Mouse (Mus musculus): ENCODE results near the gene Borcs6.

Gene Borcs6

DNA sequence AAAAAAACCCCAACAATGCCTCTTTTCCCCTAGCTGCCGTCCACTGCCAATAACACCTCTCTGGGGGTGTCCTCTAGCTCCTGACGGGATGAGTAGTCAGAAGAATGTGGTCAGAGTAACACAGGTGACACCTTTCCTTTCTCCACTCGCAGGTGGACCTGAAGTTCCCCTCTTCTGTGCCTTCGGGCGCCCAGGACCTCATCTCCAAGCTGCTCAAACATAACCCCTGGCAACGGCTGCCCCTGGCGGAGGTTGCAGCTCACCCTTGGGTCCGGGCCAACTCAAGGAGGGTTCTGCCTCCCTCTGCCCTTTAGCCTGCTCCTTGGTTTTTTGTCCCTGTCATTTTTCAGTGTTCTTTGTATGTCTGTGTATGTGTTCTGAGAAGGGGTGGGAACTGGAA, 8.8 kb upstream of the Borcs6 start:
- DNase-seq, result no peak

DNA sequence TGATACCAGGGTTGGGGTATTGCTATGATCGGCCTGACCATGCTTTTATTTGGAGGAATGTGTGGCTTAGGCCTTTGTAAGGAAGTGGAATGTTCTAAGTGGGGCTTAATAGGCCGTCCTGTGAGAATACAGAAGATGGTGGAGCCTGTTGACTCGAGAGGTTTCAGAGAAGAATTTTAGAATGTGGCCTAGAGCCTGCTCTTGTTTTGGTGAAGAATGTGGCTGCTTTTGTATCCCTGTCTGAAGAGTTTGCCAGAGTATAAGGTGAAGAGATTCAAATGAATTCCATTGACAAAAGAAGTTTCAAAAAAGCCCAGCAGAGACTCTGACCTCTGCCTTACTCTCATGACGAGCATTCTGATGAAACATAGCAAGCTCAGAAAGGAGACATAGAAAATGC, 7.7 kb upstream of the Borcs6 start:
- no peak for DNase-seq

DNA sequence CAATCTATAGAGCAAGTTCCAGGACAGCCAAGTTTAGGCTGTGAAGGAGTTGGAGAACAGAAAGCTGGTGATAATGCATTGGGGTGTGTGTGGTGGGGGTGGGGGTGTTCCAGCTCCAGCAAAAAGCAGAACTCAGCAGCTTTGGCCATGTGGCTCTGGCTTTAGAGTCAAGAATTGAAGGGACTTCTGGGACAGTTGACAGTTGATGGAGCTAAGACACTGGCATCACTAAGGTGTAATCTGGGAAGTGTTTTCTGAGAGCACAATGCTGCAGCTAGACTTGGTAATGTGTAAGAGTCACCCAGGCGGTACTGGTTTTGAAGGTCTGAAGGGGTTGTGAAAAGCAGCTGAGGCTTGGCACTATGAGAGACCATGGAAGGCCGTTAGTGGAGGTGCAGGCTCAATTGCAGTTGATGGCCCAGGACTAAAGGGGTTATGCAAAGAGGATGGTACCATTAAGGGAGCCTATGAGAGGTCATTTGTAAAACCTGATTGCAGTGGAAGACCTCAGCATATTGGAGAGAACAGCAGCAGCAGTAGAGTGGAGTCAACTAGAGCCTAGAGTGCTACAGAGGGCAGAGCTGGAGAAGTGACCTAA, 6.6 kb upstream of the Borcs6 start:
- no peak for DNase-seq

DNA sequence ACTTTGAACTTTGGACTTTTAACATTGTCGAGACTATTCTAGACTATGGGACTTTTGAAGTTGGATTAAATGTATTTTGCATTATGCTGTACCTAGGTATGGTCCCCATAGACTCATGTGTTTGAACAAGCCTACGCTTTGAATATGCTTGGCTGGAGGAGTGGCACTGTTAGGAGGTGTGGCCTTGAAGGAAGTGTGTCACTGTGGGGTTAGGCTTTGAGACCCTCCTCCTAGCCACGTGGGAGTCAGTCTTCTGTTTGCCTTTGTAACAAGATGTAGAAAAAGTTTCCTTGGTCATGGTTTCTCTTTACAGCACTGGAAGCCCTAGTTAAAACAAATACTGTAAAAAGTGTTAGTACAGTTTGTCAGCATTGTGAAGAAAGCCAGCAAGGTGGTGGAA, 5.7 kb upstream of the Borcs6 start:
- DNase-seq, result no peak

DNA sequence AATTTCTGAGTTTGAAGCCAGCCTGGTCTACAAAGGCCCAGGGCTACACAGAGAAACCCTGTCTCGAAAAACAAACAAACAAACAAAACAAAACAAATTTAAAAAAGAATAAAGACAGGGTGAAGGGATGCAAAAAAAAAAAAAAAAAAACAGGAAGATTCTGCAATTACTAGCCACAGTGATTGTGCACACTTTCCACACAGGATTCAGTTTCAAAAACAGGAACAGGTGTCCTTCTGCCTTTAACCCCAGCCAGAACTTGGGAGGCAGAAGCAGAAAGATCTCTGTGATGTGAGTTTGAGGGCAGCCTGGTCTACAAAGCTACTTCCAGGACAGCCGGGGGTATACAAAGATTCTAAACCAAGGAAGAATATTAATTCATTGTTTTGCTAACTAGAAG, 1.3 kb upstream of the Borcs6 start:
- no peak for DNase-seq

DNA sequence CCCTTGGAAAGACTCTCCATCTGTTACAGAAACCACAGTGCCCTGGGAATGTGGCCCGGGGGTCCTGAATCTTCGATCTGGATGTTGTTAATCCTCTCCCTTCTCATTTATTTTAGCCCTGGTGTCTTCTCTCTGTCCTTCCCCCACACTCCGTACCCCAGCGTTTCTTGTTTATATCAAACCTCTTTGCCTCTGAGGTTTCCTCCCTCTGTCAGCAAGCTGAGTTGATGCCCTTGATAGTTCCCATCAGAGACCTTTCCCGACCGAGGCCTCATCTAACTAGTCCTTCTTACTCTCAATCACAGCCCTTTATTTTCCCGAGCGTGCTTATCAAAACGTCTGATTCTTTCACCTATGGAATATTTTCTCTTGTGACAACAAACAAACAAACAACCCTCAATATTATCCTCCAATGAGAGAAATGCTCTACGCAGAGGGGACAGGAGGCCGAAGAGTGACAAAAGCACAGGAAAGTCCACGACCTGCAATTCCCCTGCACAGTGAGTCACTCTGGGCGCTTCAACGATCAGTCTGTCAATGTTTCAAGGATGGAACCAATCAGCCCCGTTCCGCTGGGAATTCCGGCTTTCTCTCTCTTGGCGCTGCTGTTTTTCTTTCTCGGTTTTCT, 674 bp upstream of the Borcs6 start:
- DNase-seq, result peak; percentile 13 to 34

DNA sequence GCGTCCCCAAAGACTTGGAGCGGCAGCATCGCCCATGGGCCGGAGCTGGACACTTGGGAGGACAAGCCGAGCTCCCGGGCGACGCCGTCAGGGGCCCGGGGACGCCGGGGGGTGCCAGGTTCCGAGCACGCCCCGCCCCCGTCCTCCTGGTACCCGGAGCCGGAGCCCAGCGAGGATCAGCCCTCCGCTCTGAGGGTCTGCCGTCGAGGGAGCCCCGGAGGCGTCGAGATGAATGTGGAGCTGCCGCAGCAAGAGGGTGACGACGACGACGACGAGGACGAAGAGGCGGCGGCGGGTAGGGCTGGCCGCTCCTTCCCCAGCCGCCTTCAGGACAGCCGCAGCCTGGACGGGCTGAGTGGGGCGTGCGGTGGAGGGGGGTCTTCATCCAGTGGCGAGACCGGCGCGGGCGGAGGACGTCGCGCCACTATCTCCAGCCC, 476 bp downstream of the Borcs6 start:
- peak in 1 of 2 experiments; percentile 60 for DNase-seq

DNA sequence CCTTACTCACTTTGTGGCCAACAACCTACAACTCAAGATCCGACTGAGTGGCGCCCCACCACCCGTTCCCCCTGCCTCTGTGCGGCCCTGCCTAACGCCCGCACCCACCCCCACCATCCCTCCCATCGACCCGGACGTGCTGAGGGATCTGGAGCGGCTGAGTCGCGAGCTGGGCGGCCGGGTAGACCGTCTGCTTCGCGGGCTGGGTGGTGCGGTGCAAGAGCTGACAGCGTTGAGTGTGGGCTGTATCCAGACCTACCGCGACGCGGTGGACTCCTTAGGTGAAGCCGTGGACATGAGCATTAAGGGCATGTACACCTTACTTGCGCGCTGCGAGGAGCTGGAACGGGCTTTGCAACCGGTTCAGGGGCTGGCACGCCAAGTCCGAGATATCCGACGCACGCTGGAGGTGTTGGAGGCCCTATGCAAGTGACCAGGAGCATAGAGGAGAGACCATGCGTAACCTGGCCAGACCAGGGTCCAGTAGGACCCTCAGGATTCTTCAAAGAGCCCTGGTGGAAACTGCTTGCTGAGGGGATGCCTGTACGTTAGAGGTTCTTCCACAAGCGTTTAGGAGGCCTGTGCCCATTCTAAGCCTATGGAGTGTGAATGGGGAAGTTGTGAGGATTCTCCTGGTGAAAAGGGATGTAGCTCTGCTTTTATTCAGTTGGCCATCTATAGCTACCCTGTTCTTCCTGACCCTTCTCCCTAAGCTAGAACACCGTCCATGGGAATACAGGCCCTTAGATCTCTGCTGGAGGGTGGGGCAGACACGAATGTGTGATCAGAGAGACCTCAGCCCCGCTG, 1.1 kb downstream of the Borcs6 start:
- DNase-seq, result peak in 1 of 2 experiments; percentile 43

DNA sequence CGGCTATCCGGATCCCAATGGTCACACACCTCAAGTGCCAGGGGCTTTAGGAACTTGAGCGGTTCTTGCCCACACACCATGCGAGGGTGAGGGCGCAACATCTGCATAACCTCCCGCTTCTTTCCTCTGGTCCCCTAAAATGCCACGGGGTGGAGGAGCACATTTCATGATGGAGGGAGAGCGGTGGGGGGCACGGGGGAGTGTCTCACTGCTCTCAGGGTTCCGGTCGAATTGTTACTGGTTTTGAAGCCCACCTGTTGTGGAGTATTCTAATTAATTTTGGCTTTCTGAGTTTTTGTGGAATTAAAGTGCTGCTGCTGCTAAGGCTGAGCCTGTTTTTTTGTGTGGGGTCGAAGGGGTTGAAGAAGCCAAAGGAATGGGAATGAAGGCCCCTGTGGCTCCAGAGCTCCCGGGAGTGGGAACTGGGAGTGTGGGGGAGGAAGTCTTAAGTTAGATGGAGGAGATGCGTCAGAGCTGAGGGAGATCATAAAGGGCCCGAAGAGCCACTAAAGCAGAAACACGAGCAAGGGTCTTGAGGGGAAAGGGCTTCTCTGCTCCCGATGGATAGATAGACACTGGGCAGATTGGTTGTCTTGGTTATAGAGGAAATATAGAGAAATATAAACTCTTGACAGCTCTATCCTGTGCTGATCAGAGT, 1.9 kb downstream of the Borcs6 start:
- DNase-seq, result peak in 1 of 2 experiments; percentile 31

DNA sequence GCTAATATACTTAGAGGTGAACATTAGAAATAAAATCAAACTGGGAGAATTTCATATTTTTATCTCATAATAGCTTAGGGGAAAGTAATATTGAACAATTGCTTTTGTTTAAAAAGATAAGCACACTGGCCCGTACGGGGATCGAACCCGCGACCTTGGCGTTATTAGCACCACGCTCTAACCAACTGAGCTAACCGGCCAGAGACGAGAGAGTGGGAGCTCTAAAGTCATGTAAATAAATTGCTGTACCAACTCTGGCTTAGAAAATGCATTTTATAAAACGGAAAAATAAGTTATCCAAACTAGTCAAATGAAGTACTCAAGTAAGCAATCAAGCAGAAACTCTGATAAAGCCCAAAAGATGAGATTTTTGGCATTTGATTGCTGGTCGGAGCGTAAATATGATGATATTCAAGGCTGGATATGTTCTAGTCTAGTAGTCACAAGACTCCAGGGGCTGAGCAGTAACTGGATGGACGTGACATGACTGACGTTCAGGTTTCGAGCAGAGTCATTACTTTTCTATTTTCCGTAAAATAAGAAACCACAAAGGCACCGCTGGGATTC, 2.8 kb downstream of the Borcs6 start:
- peak; percentile 78 to 86 for DNase-seq

DNA sequence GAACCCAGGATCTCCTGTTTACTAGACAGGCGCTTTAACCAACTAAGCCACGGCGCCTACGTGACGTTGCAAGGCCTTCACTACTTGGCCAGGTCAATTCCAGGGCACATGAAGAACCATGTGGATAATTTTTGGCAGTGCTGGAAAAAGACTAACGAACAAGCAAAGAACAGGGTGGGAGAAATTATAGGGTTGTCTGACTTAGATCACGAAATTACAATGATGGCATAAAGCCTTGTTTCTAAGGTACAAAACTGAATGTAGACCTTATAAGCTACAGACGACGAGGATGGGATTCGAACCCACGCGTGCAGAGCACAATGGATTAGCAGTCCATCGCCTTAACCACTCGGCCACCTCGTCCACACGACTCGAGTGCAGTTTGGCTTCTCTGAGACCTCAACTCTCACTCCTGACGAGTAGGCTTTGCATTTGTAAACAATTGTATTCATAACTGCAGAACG, 3.3 kb downstream of the Borcs6 start:
- DNase-seq, result peak; percentile 91 to 99

DNA sequence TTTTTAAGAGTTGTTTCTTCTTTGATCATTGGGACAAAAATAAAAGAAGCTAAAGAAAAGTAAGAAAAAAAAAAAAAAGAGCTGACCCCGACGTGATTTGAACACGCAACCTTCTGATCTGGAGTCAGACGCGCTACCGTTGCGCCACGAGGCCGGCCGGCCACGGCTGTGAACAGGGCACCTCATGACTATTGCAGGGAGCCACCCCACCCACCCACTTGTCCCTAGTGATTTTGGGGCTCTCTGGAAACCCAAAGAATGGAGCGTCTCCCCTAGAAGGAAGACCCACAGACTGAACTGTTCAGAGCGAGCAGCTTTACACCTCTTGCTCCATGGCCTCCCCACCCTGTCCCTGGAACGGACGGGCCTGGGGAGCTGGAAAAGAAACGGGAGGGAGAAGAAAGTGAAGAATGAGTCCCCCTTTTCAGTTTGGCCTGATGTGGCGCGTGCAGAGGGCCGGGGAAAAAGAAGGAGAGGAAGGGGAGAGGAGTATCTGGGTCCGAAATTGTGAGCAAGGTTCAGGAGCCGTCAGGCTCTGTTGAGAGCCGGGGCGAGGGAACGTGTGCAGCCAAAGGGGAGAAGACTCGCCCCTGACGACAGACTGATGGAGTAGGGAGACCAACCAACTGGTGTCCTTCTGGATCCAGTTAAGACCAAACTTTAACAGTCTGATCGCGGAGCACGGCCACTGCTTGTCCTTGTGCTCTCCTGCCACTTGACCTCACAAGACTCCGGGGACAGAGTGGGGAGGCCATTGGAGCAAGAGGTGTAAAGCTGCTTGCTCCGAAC, 4.1 kb downstream of the Borcs6 start:
- DNase-seq, result peak; percentile 78 to 82

DNA sequence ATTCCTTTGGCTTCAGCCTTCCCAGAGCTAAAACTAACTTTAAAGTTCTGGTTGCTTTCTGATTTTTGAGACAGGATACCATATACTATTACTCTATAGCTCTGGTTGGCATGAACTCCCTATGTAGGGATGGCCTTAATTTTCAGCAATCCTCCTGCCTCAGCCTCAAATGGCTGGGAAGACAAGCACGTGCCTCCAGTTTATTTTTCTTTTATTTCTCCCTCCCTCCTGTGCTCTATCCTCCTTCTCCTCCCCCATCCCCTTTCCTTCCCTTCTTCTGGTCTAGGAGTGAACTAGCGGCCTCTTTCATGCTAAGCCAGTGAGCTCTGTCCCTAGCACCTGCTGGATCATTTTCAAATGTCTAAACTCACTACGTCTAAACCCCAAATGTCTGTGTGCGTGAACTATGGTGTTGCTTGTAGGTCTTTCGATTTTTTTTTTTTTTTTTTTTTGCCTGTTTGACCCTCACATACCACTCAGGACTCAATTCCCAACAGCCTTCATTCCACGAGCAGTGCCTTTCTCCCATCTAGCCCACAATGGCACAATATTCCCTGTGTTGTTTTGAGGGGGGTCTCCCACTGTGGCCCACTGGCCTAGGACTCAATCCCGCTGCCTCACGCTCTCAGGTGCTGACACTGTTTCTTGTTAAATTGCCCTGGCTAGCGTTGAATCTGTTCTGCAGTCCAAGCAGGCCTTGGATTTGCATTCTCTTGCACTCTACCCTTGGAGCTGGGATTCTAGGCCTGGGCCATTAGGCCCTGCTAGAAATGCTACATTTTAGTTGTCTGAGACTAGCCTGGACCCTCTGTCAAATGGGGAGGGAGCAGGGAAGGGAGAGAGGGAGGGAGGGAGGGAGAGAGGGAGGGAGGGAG, 5.0 kb downstream of the Borcs6 start:
- DNase-seq, result no peak

DNA sequence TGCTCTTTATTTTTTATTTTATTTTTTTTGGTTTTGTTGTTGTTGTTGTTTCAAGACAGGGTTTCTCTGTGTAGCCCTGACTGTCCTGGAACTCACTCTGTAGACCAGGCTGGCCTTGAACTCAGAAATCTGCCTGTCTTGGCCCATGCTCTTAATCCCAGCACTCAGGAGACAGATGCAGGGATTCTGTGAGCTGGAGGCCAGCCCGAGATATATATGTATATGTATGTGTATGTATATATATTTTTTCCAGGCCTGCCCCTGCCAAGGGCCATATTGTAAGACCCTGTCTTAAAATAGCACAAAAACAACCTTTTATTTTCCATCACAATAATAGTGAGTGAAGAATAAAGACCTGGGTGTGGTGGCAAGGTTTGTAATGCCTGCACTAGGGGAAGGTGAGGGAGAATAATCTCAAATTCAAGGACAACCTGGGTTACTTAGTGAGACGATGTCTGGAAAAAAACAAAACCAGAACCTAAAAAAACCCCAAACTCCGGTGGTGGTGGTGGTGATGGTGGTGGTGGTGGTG, 5.9 kb downstream of the Borcs6 start:
- DNase-seq, result no peak

DNA sequence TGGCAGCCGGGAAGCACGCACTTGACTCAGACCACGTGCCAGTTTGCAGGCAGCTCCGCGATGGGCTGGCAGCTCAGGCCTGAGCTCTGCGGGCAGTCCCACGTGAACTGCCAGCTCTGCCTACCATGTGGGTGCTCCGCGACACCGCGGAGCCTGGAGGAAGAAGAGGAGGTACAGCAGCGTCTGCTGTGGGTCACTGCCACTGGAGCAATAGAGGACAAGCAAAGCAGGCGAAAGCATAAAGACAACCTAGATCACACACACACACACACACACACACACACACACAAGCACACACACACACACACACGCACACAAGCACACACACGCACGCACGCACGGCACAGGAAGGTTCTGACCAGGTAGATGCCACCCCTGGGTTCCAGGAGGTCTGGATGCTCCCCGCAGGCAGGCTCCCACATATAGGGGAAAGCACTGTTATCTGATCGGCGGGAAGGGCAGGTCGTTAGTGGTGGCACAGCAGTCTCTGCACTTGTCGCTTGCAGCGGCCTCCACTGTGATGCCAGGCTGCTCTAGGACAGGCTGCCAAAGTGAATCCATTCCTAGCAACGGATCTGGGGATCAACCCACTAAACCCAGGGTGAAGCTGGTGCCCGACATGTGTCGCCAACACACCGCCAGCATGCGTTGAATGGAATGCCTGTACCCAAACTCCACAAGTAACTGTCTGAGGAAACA, 6.8 kb downstream of the Borcs6 start:
- DNase-seq, result peak; percentile 66

DNA sequence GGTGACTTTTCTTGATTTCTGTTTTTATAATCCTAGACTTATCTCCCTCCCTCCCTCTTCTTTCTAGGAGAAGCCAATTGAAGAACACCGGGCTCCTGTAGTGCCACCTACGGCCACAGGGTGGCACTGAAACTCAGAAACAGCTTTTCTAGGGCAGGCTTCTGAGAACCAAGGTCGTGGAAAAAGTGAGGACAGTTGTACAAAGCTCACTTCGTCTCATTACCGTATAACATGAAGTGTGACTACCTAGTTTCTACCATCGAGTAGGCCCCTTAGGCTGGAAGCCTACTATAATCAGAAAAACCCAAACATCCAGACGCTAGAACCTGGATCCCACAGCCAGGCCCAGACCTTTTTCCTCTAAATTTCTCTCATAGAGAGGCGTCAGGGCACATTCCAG, 7.4 kb downstream of the Borcs6 start:
- peak; percentile 93 to 96 for DNase-seq

DNA sequence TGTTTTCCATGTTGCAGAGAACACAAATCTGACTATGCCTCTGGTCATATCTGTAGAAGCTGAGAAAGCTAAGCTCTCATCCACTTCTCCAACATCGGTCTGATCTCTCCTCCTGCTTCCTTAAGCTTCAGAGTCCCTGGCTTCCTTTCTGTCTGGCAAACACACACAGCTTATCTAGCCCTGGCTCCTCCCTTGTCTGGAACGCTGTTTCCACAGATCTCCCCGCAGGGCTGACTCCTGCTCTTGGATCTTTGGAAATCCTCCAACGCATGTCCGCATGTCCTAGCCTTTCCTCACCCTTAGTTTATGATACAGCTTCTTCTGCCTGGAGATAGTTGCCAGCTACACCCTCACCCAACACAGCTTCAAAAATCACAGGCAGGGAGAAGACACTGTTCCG, 8.1 kb downstream of the Borcs6 start:
- DNase-seq, result no peak

DNA sequence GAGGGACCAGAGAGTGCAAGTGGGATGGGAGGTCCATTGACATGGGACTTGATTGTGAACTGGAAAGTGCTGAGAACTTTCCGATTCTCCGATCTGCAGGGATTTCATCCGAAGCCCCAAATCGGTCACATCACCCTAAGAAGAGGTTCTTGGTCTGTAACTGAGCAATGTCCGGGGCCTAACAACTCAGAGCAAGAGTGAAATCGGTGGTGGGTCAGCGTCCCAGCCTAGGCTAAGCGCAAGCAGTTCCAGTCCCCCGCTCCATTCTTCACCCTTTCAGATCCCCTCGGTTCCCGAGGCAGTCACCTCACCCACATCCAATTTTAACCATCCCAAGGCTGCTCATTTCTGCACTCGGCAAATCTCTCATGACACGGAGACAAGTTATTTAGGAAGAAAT, 10.6 kb downstream of the Borcs6 start:
- no peak for DNase-seq

DNA sequence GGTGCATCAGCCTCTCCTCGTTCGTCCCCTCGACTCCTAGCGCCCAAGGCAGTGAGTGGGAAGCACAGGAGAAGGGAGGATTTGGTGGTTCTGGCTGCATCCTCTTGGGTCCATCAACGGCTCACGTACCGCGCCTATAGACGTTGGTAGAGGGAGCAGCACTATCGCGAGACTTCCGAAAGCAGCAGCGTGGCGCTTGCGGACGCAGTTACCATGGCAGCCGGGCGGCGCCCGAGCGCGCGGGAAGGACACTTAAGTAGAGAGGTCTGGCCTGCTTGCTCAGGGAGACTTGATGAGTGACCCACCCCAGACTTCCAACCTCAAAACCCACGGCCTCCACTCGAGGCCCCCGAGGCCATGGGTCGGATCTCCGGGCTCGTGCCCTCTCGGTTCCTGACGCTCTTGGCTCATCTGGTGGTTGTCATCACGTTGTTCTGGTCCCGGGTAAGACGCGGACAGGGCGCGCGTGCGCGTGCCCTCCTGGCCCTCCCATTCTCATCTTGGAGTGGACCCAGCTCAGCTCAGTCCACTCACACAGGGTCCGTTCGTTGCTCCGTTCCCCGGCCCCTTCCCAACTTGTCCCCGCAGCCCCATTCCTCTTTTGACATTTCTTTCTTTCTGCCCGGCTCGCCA, 11.2 kb downstream of the Borcs6 start, which contains the start of gene Tmem107:
Gene Tmem107, plus strand, starts transcription at position 217 of the 633 bp plus-strand sequence.
- peak; percentile 93 to 94 for DNase-seq

DNA sequence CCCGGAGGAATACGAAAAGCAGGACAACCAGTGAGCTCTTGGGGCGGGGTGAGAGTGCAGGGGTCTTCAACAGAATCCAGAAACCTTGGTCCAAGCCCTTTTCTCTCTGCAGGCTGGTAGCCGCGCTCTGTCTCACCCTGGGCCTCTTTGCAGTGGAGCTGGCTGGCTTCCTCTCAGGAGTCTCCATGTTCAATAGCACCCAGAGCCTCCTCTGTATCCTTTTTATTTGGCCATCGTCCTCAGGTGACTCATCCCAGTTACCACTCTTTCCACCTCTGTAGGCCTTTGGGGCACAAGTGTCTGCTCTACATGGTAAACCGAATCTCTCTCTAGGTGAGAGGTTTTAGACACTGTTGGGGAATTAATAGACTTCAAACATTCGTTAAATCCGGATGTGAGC, 11.7 kb downstream of the Borcs6 start:
- DNase-seq, result no peak
